Mouse (Mus musculus): Measurements from ENCODE around the gene Dync1li2. TPM values are rescaled to one million over a fixed set of nuclear protein-coding genes. Genes with fewer than 3 reads are reported as not detected.

The Dync1li2 gene
- polyA plus RNA-seq, 1 experiment from 2014 or later = 59.0 TPM

DNA sequence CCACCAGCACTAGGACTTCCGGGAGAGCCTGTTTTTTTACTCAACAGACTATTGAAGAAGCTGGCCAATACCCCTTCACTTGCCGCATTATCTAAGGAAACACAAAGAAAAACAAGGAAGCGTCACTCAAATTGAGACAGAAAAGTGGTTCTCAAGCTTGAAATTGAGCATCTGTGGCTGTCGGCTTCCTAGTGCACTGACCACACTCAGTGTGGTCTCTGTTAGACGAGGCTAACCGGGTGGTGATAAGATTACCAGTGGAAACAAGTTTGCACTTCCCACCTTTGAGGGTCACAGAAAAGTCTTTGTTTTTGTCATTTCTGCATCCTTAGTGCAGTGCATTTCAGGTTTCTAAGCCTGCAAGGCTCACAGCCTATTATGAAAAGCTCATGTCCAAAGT, 20.5 kb downstream of the Dync1li2 start:
- no peak for ATAC-seq (ENCODE audit: low FRiP score, low TSS enrichment)
- Histone ChIP-seq H3K9me3 (ENCODE audit: low read length) (no peaks in the 10 kb centered on the region), H3K4me2 (replicated peaks; ENCODE audit: low read depth, low read length) (no peak overlapping the region), H3K4me3 (ENCODE audit: low read length) (no peak overlapping the region), H3K36me3 (ENCODE audit: insufficient read depth, low read length) (peaks cover 91% of the 10 kb centered on the region), H3K27me3 (ENCODE audit: insufficient read depth, low read length) (no peaks in the 10 kb centered on the region), H3K27ac (ENCODE audit: low read length) (no peak overlapping the region), H3K4me1 (ENCODE audit: insufficient read depth, low read length) (no peaks in the 10 kb centered on the region), H3K9ac (replicated peaks; ENCODE audit: low read length) (no peak overlapping the region)
- 84% methylated on average over 6 of the region's 6 CpGs for WGBS

DNA sequence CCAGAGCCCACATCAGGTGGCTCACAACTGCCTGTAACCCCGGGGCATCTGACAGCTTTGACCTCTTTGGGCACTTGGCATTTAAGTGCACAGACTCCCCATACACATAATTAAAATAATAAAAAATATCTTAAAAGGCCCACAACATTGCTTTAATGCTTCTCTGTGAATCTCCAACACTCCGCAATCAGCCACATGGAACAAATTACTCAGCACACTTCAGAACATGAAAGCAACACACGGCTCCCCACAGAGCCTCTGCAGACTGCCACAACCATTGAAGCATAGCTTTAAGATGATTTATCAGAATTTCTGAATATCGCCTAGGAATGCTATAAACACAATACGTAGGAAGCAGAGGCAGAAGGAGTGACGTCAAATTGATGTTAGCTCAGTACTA, 26.8 kb downstream of the Dync1li2 start:
- H3K27ac ChIP-seq (ENCODE audit: low read length) = no peak overlapping the region
- H3K27me3 ChIP-seq (ENCODE audit: insufficient read depth, low read length) = no peaks in the 10 kb centered on the region
- no peak overlapping the region for H3K4me3 ChIP-seq (ENCODE audit: low read length)
- no peak overlapping the region for H3K9ac ChIP-seq (replicated peaks; ENCODE audit: low read length)
- WGBS = 76% methylated on average over 6 of the region's 6 CpGs
- H3K9me3 ChIP-seq (ENCODE audit: low read length) = no peaks in the 10 kb centered on the region
- H3K4me2 ChIP-seq (replicated peaks; ENCODE audit: low read depth, low read length) = no peak overlapping the region
- peaks cover 9% of the 10 kb centered on the region; the same call in 1 of the 2 replicates for H3K4me1 ChIP-seq (ENCODE audit: insufficient read depth, low read length)
- no peak for ATAC-seq (ENCODE audit: low FRiP score, low TSS enrichment)
- peaks cover 38% of the 10 kb centered on the region for H3K36me3 ChIP-seq (ENCODE audit: insufficient read depth, low read length)

DNA sequence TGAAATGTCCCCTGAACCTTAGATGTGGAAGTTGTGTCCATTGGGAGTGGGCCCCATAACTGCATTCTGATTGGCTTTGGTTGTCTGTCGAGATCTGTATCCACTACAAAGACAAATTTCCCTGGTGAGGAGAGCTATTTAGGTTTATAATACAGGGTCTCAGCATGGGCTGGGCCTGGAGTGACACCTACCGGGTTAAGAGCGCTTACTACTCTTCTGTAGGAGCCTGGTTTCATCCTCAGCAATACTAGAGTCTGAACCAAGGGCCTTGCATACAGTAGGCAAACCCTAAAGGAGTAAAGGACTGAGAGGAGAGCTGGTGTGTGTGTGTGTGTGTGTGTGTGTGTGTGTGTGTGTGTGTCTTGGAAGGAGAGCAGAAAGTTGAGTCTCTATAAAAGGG, 28.6 kb downstream of the Dync1li2 start:
- Histone ChIP-seq H3K27me3 (ENCODE audit: insufficient read depth, low read length) (no peaks in the 10 kb centered on the region), H3K4me3 (ENCODE audit: low read length) (no peak overlapping the region), H3K4me2 (replicated peaks; ENCODE audit: low read depth, low read length) (no peak overlapping the region), H3K27ac (ENCODE audit: low read length) (no peak overlapping the region), H3K9ac (replicated peaks; ENCODE audit: low read length) (no peak overlapping the region), H3K36me3 (ENCODE audit: insufficient read depth, low read length) (peaks cover 20% of the 10 kb centered on the region), H3K9me3 (ENCODE audit: low read length) (no peaks in the 10 kb centered on the region), H3K4me1 (ENCODE audit: insufficient read depth, low read length) (peaks cover 9% of the 10 kb centered on the region; the same call in 1 of the 2 replicates)
- 39% methylated on average over 3 of the region's 3 CpGs for WGBS
- peak; percentile 33; the same call in 1 of the 2 replicates for ATAC-seq (ENCODE audit: low FRiP score, low TSS enrichment)

DNA sequence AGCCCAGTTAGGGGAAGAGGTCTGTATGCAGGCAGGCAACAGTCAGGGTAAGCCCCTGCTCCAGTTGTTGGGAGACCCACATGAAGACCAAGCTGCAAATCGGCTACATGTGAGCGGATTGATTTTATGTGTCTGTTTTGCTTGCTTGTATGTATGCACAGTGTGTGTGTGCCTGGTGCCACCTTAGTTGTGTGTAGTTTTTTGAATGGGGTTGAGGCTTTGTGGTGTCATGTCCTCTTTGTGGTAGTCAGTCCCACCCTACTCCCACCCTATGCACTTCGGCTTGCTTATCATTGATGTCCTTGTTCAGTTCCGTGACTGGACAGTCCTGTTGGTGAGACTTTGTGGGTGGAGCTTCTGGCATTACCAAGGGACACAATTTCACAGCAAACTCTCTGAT, 29.1 kb downstream of the Dync1li2 start:
- H3K27ac ChIP-seq (ENCODE audit: low read length) = no peak overlapping the region
- no peaks in the 10 kb centered on the region for H3K9me3 ChIP-seq (ENCODE audit: low read length)
- 69% methylated on average over 4 of the region's 4 CpGs for WGBS
- H3K4me1 ChIP-seq (ENCODE audit: insufficient read depth, low read length) = peaks cover 9% of the 10 kb centered on the region; the same call in 1 of the 2 replicates
- H3K9ac ChIP-seq (replicated peaks; ENCODE audit: low read length) = no peak overlapping the region
- peak; percentile 58; the same call in 1 of the 2 replicates for ATAC-seq (ENCODE audit: low FRiP score, low TSS enrichment)
- no peak overlapping the region for H3K4me2 ChIP-seq (replicated peaks; ENCODE audit: low read depth, low read length)
- H3K4me3 ChIP-seq (ENCODE audit: low read length) = no peak overlapping the region
- H3K36me3 ChIP-seq (ENCODE audit: insufficient read depth, low read length) = peaks cover 16% of the 10 kb centered on the region; the same call in 1 of the 2 replicates
- no peaks in the 10 kb centered on the region for H3K27me3 ChIP-seq (ENCODE audit: insufficient read depth, low read length)

DNA sequence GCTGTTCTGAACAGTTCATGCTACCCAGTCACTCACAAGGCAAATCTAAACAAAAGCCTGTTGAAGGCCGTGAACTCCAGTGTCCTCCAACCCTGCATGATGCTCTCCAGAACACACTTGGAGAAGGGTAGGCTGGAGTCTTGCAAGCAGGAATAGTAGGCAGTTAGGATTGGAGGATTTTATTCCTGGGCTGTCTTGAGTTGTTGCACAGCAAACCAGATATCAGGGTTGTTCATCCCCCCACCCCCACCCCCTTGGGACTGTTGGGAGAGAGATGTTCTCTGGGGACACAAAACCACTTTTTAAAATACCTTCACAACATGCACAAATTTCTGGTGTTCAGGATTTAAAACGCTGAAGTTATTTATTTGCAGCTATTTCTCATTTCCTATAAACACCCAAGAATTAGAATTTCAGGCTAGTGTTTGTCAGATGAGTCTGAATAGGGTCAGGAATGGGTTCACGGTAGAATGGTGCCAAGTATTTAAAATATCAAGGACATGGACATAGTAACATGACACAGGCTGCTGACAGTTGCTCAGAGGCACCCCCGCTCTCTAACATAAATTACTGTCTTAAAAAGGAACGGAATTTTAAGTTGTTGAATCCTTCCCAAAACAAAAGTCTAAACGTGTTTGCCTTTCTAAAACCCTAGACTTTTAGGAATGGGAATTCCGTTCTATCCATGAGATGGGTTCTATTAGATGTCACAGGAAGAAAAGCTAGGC, 29.9 kb downstream of the Dync1li2 start:
- H3K27ac ChIP-seq (ENCODE audit: low read length) = no peak overlapping the region
- no peak for ATAC-seq (ENCODE audit: low FRiP score, low TSS enrichment)
- 32% methylated on average over 7 of the region's 7 CpGs for whole genome bisulfite sequencing
- H3K9ac ChIP-seq (replicated peaks; ENCODE audit: low read length) = no peak overlapping the region
- H3K27me3 ChIP-seq (ENCODE audit: insufficient read depth, low read length) = no peaks in the 10 kb centered on the region
- no peaks in the 10 kb centered on the region for H3K9me3 ChIP-seq (ENCODE audit: low read length)
- H3K36me3 ChIP-seq (ENCODE audit: insufficient read depth, low read length) = peaks cover 11% of the 10 kb centered on the region; the same call in 1 of the 2 replicates
- H3K4me3 ChIP-seq (ENCODE audit: low read length) = no peak overlapping the region
- H3K4me2 ChIP-seq (replicated peaks; ENCODE audit: low read depth, low read length) = no peak overlapping the region
- peaks cover 9% of the 10 kb centered on the region; the same call in 1 of the 2 replicates for H3K4me1 ChIP-seq (ENCODE audit: insufficient read depth, low read length)

DNA sequence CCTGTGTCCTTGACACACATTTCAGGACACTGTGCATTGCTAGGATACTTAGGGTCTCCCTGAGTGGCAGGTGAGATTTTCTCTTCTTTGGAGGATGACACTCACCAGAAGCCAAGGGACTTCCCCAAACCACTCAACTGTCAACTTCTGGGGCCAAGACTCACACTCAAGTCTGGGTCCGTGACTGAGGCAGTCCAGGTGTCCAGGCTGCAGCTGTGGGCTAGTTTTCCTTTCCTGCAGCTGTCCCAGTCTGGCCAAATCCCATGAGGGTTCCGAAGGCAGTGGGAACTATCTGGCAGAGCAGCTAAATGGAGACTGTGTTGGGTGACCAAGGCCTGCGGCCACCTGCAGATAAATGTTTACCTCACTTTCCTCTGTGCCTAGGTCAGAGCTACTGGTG, 30.9 kb downstream of the Dync1li2 start:
- no peak overlapping the region for H3K4me3 ChIP-seq (ENCODE audit: low read length)
- H3K4me2 ChIP-seq (replicated peaks; ENCODE audit: low read depth, low read length) = no peak overlapping the region
- no peak overlapping the region for H3K27ac ChIP-seq (ENCODE audit: low read length)
- no peak overlapping the region for H3K9ac ChIP-seq (replicated peaks; ENCODE audit: low read length)
- no peak for ATAC-seq (ENCODE audit: low FRiP score, low TSS enrichment)
- H3K9me3 ChIP-seq (ENCODE audit: low read length) = no peaks in the 10 kb centered on the region
- WGBS = 83% methylated on average over 3 of the region's 3 CpGs
- peaks cover under 1% of the 10 kb centered on the region; the same call in 1 of the 2 replicates for H3K36me3 ChIP-seq (ENCODE audit: insufficient read depth, low read length)
- H3K27me3 ChIP-seq (ENCODE audit: insufficient read depth, low read length) = no peaks in the 10 kb centered on the region
- peaks cover 9% of the 10 kb centered on the region; the same call in 1 of the 2 replicates for H3K4me1 ChIP-seq (ENCODE audit: insufficient read depth, low read length)

DNA sequence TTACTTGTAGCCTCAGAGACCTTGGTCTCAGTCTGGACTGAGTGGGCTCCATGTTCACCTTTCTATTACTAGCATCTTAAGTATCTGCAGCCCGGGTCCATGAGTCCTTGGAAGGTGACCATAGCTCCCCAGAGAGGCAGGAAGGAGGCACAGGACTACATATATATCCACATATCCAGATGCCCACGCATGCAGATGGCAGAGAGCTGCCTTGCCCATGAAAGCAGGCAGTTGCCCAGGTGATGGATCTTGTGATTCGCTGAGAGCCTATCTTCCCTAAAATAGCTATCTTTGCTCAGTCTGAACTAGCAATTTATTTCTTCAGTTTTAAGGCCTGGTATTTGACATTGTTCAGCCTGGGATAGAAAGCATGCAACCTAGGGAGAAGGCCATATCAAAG, 31.4 kb downstream of the Dync1li2 start:
- 92% methylated on average over 3 of the region's 3 CpGs for WGBS
- H3K27ac ChIP-seq (ENCODE audit: low read length) = no peak overlapping the region
- H3K4me3 ChIP-seq (ENCODE audit: low read length) = no peak overlapping the region
- no peaks in the 10 kb centered on the region for H3K36me3 ChIP-seq (ENCODE audit: insufficient read depth, low read length)
- H3K4me1 ChIP-seq (ENCODE audit: insufficient read depth, low read length) = peaks cover 9% of the 10 kb centered on the region; the same call in 1 of the 2 replicates
- no peak overlapping the region for H3K4me2 ChIP-seq (replicated peaks; ENCODE audit: low read depth, low read length)
- H3K27me3 ChIP-seq (ENCODE audit: insufficient read depth, low read length) = no peaks in the 10 kb centered on the region
- ATAC-seq (ENCODE audit: low FRiP score, low TSS enrichment) = no peak
- H3K9ac ChIP-seq (replicated peaks; ENCODE audit: low read length) = no peak overlapping the region
- H3K9me3 ChIP-seq (ENCODE audit: low read length) = no peaks in the 10 kb centered on the region

DNA sequence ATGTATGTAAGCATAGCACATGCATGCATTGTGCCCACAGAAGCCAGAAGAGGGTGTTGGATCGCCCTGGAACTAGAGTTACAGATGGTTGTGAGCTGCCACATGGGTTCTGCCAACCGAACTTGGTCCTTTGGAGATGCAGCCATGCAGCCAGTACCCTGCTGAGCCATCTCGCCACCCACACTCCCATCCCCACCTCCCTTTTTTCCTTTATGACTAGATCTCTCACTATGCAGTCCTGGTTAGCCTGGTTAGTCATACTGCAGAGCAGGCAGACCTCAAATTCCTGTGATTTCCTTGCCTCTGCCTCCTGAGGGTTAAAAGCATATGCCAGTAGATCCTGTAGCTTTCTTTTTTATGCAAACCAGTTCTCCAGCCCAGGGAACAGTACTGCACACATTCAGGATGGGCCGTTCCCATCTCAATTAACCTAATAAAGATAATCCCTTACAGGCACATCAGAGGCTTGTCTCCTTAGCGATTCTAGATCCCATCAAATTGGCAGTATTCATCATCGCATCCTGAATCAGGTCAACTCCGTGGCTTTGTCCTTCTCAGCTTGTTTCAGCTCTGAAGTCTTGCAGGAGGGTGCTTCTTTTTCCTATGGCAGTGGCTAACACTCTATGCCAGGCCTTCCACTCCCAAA, 32.1 kb downstream of the Dync1li2 start:
- peaks cover 11% of the 10 kb centered on the region for H3K4me1 ChIP-seq (ENCODE audit: insufficient read depth, low read length)
- H3K4me3 ChIP-seq (ENCODE audit: low read length) = no peak overlapping the region
- H3K36me3 ChIP-seq (ENCODE audit: insufficient read depth, low read length) = no peaks in the 10 kb centered on the region
- H3K4me2 ChIP-seq (replicated peaks; ENCODE audit: low read depth, low read length) = no peak overlapping the region
- H3K9ac ChIP-seq (replicated peaks; ENCODE audit: low read length) = no peak overlapping the region
- H3K27me3 ChIP-seq (ENCODE audit: insufficient read depth, low read length) = no peaks in the 10 kb centered on the region
- no peak overlapping the region for H3K27ac ChIP-seq (ENCODE audit: low read length)
- WGBS = 58% methylated on average over 7 of the region's 7 CpGs
- H3K9me3 ChIP-seq (ENCODE audit: low read length) = no peaks in the 10 kb centered on the region
- ATAC-seq (ENCODE audit: low FRiP score, low TSS enrichment) = no peak

DNA sequence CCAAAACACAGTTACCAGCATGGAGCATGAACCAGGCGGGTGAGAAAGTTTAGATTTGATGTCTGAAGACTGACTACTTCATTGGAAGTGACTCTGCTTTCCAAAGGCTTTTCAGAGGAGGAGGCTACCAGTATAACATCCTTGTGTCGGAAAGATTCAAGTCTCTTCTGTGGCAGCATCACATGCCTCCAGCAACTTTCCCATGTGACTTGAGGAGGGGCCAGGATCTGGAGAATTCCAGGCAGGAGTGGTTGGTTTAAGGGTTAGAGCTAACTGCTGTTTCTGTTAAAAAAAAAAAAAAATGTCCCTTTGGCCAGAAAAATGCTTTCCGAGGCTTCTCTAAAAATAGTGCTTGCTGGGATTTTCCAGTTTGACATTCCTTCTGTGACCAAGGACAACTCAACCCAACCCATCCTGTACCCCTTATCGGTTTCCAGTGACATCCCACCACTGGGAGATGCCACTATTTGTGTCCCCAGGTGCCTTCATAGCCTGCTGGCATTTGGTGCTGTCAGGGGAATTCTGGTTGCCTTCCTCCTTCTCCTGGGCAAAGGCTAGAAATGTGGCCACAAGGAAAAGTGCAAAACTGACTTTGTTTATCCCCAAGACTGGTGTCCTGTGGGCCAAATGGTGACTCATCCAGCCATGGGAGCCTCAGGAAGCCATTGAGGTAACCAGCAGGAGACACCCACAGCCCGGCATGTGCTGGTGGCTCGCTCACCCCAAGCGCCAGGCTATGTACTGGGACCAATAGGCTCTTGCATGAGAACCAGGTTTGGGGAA, 34.3 kb downstream of the Dync1li2 start:
- WGBS = 84% methylated on average over 7 of the region's 7 CpGs
- no peaks in the 10 kb centered on the region for H3K36me3 ChIP-seq (ENCODE audit: insufficient read depth, low read length)
- no peak overlapping the region for H3K4me2 ChIP-seq (replicated peaks; ENCODE audit: low read depth, low read length)

More for the DNA sequence above, 34.3 kb downstream of the Dync1li2 start:
- no peak for ATAC-seq (ENCODE audit: low FRiP score, low TSS enrichment)
- Histone ChIP-seq H3K9ac (replicated peaks; ENCODE audit: low read length) (no peak overlapping the region), H3K27me3 (ENCODE audit: insufficient read depth, low read length) (no peaks in the 10 kb centered on the region), H3K27ac (ENCODE audit: low read length) (no peak overlapping the region), H3K9me3 (ENCODE audit: low read length) (no peaks in the 10 kb centered on the region), H3K4me3 (ENCODE audit: low read length) (no peak overlapping the region), H3K4me1 (ENCODE audit: insufficient read depth, low read length) (peaks cover 8% of the 10 kb centered on the region)

Data from kidney, embryonic 16.5 days (tissue).